Mouse (Mus musculus) cerebral cortex, adult 2 months (tissue): ENCODE data around the gene Rprm.

ENCODE experiments used
- WGBS: fragments of 180-500 bp; shearing (Covaris S2); methylation state at CpG from one replicate; pipeline ENCODE4 v1.1.7; 2018; 5-methylcytosine and 5-hydroxymethylcytosine counted together

Rprm gene

DNA sequence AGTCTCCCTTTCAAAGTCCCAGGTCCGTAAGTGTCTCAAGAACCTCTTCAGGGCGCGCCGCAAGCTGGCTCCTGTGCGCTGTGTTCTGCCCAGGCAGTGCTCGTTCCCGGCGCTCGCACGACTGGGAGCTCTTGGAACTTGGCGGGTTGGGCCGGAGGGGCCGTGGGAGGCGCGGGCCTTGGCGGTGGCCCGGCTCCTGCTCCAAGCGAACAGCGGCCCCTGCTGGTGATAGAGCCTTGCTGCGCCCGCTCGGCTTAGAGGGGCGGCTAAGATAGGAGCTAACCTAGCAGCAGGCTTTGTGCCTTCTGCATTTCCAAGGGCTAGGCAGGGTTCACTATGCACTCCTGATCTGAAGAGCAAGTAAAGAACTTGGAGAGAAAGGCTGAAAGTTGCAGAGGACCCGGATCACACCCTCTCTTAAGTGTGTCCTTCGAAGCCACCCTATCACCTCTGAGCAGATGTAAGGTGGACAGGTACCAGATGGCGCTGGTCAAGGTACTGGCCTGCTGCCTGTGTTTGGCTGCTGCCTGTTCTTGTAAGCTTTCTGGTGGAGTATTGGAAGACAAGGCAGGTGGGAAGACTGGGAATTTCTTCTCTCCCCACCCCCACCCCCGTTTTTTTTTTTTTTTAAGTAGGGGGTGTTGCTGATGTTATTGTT, at the start of gene Rprm:
TSS of gene Rprm (minus strand) at position 123 of the 658 bp plus-strand sequence.
- WGBS: 5% methylated on average over 27 of the region's 27 CpGs

DNA sequence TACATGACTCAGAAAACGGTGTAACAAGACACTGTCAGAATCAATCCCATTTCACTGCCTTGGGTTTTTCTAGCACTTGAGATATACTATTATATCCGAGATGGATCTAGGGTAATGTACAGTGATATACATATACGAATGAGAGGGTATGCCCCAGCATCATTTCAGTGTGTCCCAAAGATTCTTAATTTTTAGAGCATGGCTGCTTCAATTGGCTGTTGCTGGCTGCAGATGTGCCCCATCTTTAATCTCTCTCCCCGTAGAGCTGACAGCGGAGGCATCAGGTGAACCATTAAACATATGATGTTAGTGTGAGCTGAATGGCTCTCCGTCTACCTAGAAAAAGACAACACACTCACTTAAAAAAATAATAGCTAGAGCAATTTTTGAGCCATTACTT, 34.0 kb upstream of the Rprm start:
- WGBS: 80% methylated on average over 6 of the region's 6 CpGs

DNA sequence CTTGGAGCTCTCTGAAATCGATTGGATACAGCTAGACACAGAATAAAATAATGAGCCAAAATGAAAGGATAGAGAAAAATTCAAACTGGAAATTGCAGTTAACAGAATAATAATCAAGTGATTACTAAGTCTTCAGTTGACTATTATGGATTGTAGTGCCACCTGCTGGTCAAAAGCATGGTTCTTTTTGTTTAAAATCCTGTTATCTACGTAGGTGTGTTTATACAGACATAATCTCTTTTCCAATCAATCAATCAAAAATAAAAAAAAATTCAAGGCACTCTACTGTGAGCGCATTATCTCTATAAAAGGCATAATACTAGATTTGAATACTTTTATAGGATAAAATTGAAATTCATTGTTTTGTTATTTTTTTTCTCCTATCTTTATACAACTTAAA, 33.5 kb upstream of the Rprm start:
- 23% methylated on average over 3 of the region's 3 CpGs for WGBS

DNA sequence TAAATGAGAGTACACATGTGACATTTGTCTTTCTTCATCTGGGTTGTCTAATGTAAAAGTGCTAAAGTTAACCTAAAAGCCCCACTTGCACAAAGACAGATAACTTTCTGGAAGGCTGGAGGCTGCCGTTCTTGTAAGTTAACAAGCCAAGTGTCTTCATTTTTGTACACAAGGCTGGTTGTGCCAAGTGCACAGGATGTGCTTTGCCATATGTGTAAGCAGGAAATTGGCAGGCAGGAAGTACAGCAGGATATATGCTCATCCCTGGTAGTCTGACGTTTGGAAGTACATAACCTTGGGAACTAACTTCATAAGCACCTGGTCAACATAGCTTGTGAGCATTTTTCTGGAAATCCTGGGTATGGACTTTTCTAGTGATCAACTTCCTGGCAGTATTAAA, 25.9 kb upstream of the Rprm start:
- 37% methylated on average over 2 of the region's 2 CpGs for WGBS

DNA sequence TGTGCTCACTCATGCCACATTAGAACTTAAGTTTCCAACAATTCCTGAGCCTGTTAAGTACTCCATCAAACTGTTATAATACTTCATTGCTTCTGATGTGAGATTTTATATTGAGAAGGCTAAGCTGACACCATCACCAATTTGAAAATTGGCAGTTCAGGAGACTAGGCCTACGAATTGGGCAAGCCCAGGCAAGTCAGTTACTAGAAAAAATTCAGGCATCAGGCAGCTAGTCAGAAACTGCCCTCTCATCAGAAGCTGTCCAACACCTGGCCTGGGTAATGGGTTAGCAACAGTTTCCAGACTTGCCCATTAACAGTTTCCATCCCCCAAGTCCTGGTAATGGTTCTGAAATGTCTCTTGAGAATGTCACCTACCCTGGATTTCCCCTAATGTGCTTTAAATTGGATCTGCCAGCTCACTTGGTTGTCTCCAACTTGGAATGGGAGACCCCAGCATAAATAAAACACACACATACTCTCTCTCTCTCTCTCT, 20.9 kb upstream of the Rprm start:
- WGBS: 63% methylated on average over 1 of the region's 1 CpGs

DNA sequence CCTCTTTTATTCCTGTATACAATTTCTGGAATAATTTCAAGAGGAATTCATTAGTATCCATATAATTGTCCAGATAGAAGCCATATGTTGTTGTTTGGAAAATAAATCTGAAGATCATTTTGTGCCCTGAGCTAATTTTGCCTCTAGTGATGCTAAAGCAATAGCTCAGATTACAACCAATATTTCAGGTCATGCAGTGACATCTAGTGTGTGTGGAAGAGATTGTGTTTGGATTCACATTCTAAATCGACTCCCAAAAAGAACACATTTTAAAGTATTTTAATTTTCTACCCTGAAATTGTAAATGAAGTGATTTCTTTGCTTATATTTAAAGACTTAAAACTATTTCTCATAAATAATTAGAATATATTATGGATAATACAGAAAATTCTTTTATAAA, 14.6 kb upstream of the Rprm start:
- WGBS: 76% methylated on average over 1 of the region's 1 CpGs

DNA sequence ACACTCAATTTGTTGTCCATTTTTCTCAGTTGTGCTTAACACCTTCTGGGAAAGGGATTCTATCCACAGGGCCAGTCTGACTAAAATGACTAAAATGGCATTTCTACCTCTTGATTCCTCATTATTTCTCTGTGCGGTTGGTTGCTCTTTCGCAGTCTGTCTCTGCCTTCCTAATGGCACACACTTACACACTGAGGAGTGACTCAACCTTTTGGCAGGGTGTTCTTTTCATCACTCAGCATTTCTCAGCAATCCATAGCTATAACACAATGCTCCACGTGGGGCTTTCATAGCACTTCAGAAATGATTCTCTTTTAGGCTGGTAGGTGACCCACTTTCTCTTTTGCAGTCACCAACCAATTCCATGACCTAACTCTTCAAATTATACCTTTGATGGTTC, 7.3 kb upstream of the Rprm start:
- WGBS: 72% methylated on average over 3 of the region's 3 CpGs

DNA sequence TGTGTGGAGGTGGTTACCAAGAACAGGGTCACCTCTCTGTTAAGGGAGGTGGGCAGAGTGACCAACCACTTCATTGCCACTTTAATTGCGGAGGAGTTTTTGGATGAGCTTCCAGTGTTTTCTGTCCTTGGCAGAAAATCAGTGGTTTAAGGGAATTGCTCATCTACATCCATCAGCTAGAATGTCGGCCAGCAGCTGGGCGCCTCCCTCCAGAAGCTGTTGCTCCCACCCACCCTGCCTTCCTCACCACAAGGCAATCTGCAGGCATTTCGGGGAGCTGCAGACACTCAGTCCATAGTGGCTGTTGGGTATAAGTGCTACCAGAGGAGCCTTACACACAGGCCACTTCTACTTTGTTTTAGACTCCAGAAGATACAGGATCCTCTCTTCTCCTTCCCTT, 902 bp upstream of the Rprm start:
- 33% methylated on average over 4 of the region's 4 CpGs for WGBS

DNA sequence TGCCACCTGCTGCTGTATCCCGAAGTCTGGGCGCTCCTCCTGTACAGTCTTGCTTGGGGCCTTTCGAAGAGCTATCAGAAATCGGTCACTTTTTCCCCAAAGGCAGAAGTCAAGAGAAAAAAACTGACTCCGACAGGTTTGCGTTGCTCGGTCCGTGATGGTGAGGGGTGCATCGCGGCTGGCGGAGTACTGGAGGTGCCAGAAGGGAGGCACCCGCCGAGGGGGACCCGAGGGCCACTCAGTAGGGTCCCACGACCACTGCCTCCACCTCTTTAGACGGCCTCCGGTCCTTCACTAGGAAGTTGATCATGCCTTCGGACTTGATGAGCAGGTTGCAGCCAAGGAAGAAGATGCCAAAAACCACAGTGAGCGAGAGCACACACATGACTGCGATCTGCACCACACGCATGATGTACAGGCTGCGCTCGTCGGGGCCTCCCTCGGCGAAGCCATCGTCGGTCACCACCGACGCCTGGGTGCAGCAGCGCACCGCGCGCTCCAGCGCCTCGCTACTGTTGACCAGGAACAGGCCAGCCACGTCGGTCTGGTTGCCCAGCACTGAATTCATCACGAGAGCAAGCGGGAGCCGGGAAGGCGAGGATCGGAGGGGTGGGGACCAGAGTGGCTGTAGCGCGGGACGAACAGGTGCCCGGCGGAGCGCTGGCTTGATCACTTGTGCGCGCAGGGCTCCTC, 469 bp downstream of the Rprm start:
- 1% methylated on average over 51 of the region's 51 CpGs for WGBS

DNA sequence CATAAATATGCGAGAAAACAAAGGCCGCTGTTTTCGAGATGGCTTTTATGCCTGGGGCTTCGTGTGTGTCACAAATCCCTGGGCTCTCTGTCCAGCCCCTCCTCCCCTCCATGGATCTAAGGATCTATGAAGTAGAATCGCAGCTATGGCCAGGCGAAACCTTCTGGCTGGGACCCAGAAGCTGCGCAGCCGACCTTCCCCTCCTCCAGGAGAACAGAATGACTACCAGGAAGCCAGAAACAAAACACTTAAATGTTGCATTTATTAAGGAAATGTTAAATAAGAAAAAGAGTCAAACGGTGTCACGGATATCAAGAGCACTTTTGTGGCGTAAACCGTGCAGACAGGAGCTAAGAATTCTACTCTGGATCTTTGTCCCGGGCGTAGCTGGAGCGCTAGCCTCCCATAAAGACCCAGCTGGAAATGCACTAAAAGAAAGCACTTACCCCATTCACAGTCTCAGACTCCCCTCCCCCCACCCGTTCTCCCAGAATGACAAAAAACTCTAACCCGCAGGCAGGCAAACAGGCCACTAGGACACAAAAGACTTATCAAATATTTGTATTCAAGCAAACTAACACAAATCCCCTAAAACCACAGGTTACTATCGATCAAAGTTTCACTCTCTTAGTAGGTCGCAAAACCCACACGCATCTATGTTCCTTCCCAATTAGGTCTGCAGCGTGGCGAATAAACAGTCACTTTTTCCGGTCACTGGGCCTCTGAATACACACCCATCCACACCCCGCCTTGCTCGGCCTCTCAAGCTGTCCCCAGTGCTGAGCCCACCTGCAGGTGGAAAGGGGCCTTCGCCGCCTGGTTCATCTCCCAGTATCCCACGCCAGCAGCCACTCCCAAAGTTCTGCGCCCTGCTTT, 1.3 kb downstream of the Rprm start:
- WGBS: 6% methylated on average over 29 of the region's 29 CpGs

DNA sequence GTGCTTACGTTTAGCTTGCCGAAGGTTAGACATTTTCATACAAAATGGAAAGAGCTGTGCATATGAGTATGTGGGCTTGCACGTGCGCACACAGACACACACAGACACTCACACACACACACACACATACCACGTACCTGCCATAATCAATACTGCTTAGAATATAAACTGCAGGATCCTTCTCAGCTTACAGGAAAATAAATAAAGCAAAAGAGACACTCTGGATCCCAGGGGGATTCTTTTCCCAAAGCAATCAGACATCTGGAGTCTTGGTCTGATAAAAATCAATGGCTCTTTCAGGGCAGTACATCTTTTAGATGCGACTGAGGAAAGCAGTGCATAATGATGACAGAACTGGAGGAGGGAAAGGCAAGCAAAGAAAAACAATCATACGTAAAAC, 6.4 kb downstream of the Rprm start:
- 64% methylated on average over 7 of the region's 7 CpGs for WGBS

DNA sequence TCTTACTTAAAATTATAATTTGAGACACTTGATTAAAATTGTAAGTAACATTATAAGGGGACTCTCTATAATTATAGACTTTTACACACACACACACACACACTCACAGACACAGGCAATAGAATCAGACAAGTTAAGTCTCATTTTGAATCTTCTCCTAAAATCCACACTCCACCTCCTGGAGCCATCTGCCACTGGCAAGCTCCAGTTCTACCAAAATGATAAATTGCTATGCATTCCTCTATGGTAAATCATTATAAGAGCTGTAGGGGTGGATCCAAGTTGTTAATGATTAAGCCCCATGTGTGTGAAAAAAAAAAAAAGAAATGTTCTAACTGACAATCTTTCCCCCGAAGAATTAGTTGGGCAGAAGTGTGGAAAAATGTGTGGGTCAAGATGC, 13.8 kb downstream of the Rprm start:
- WGBS: 38% methylated on average over 1 of the region's 1 CpGs

DNA sequence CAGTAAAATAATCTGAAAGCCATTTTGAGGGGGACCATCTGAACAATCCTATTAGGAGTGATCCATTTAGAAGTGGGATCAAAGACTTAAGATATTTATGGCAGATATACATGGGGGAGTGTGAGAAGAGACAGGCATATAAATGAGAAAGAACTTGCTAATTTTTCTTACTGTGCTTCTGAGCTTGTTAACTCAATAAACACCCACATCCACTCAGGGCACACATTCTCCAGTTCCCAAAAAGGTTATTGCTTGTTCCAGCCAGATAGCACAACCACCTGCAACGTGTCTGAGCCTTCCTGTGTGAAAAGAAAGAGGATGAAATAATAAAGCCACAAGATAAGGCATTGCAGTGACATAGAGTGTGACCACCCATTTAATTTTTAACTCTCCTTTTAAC, 22.9 kb downstream of the Rprm start:
- 16% methylated on average over 1 of the region's 1 CpGs for WGBS
